Mouse (Mus musculus): ENCODE results near the gene Grasp.

Gene Grasp

GRCm38 (mm10) chr15:101194951-101195823 lies 28.8 kb upstream of the Grasp start:
- no peak for DNase-seq (ENCODE audit: low spot score)

- DNase-seq (ENCODE audit: low spot score), result no peak
These were observed 27.8 kb upstream of the Grasp start for GRCm38 (mm10) chr15:101196079-101196795.

GRCm38 (mm10) chr15:101196961-101197360 lies 27.0 kb upstream of the Grasp start:
- DNase-seq (ENCODE audit: low spot score), result no peak

- no peak for DNase-seq (ENCODE audit: low spot score)
These were observed 26.4 kb upstream of the Grasp start for GRCm38 (mm10) chr15:101197497-101198179.

- DNase-seq (ENCODE audit: low spot score), result peak; percentile 59
These were observed 25.8 kb upstream of the Grasp start for GRCm38 (mm10) chr15:101198218-101198617.

GRCm38 (mm10) chr15:101198850-101199249 lies 25.1 kb upstream of the Grasp start:
- DNase-seq (ENCODE audit: low spot score), result no peak

- DNase-seq (ENCODE audit: low spot score), result no peak
These were observed 23.2 kb upstream of the Grasp start for GRCm38 (mm10) chr15:101200777-101201295.

GRCm38 (mm10) chr15:101201414-101201813 lies 22.6 kb upstream of the Grasp start:
- DNase-seq (ENCODE audit: low spot score), result no peak

- no peak for DNase-seq (ENCODE audit: low spot score)
These were observed 20.3 kb upstream of the Grasp start for GRCm38 (mm10) chr15:101203673-101204072.

- no peak for DNase-seq (ENCODE audit: low spot score)
These were observed 19.2 kb upstream of the Grasp start for GRCm38 (mm10) chr15:101204781-101205180.

GRCm38 (mm10) chr15:101210228-101210627 lies 13.8 kb upstream of the Grasp start:
- DNase-seq (ENCODE audit: low spot score), result peak; percentile 42

- no peak for DNase-seq (ENCODE audit: low spot score)
These were observed 12.9 kb upstream of the Grasp start for GRCm38 (mm10) chr15:101210998-101211613.

- DNase-seq (ENCODE audit: low spot score), result no peak
These were observed 11.6 kb upstream of the Grasp start for GRCm38 (mm10) chr15:101212435-101212834.

GRCm38 (mm10) chr15:101215136-101215535 lies 8.9 kb upstream of the Grasp start:
- no peak for DNase-seq (ENCODE audit: low spot score)

GRCm38 (mm10) chr15:101216036-101216435 lies 8.0 kb upstream of the Grasp start:
- no peak for DNase-seq (ENCODE audit: low spot score)

GRCm38 (mm10) chr15:101220905-101221297 lies 3.1 kb upstream of the Grasp start:
- no peak for DNase-seq (ENCODE audit: low spot score)

- peak; percentile 90 for DNase-seq (ENCODE audit: low spot score)
These were observed 2.5 kb upstream of the Grasp start for GRCm38 (mm10) chr15:101221298-101222104.

- DNase-seq (ENCODE audit: low spot score), result no peak
These were observed 998 bp upstream of the Grasp start for GRCm38 (mm10) chr15:101222897-101223482.

GRCm38 (mm10) chr15:101223596-101223995 lies 392 bp upstream of the Grasp start:
- no peak for DNase-seq (ENCODE audit: low spot score)

GRCm38 (mm10) chr15:101224977-101225376 lies 989 bp downstream of the Grasp start:
- no peak for DNase-seq (ENCODE audit: low spot score)

- DNase-seq (ENCODE audit: low spot score), result peak; percentile 54
These were observed 4.0 kb downstream of the Grasp start for GRCm38 (mm10) chr15:101227971-101228370.

All from ovary, postnatal 36 days (tissue).